Mouse (Mus musculus): ENCODE results near the gene Erc2. TPM values are rescaled to one million over a fixed set of nuclear protein-coding genes. Genes with fewer than 3 reads are reported as not detected.

Gene Erc2
- polyA plus RNA-seq (2015; fragmentation: Illumina TruSeq; extraction: RNeasy Lipid Tissue Mini Kit (QIAGEN cat#74804); ENCODE audit: low read depth, low replicate concordance), result 91.9 TPM

GRCm38 (mm10) chr14:27622176-27622922, at the start of gene Erc2:
Erc2 (plus strand) TSS chr14:27622428.

GRCm38 (mm10) chr14:28504101-28505050, 882.1 kb downstream of the Erc2 start, which contains the start of gene Wnt5a:
Wnt5a (plus strand) TSS chr14:28504750.

Other genes with a start within 250 kb of the Erc2 start
- gene Fam208a, start 193.6 kb upstream of the Erc2 start, polyA plus RNA-seq (2015; fragmentation: Illumina TruSeq; extraction: RNeasy Lipid Tissue Mini Kit (QIAGEN cat#74804); ENCODE audit: low read depth, low replicate concordance), result 23.3 TPM
- 10.5 TPM for gene Ccdc66, start 114.0 kb upstream of the Erc2 start, polyA plus RNA-seq (2015; fragmentation: Illumina TruSeq; extraction: RNeasy Lipid Tissue Mini Kit (QIAGEN cat#74804); ENCODE audit: low read depth, low replicate concordance)